Comparison of ENCODE assay signal across 8 mouse cellular contexts in the genomic region with DNA sequence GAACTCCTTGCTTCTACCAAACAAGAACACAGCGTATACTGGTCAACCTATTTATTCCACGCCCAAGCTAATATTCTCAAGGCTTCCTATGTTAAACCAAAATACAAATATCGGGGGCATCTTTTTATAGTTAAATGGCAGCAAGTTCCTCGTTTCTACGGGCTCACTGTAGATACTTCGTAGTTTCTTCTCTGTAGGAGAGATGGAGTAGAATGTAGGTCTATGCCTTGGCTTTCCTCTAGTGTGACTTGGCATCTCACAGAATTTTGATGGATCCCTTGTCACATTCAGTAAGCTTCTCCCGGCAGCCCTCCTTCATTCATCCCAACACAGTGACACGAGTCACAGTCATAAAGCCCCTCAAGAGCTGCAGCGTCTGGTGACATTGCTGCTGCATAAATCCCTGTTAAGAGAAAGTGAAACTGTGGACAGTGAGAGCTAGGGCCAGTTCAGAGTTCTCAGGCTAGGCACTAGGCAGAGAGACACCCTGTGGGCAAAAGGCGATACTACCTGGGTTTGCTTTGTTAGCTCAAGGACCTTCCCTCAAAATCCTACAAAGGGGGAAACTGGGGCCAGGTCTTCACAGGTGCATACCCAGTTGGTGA.
DNase-seq lines count a peak whose midpoint lies in the region; ATAC-seq lines count a peak whose summit lies in the region.

No protein-coding gene starts in this region.

- no peak overlapping the region for H3K4me3 ChIP-seq in midbrain, embryonic 11.5 days (ENCODE audit: low read depth, low read length)
- H3K4me3 ChIP-seq in midbrain, embryonic 10.5 days, result no peak overlapping the region
- peak overlapping the region; percentile 44 for H3K4me3 ChIP-seq in brown adipose tissue, adult 24 weeks (ENCODE audit: insufficient read depth, low read depth, low read length)
- no peak overlapping the region for H3K4me3 ChIP-seq in intestine, embryonic 16.5 days (ENCODE audit: low read length)

- no peaks in the 10 kb centered on the region for H3K36me3 ChIP-seq in midbrain, embryonic 11.5 days (ENCODE audit: control insufficient read depth, insufficient read depth, low read length)
- no peaks in the 10 kb centered on the region for H3K36me3 ChIP-seq in midbrain, embryonic 10.5 days
- H3K36me3 ChIP-seq in intestine, embryonic 16.5 days (ENCODE audit: control insufficient read depth, insufficient read depth, low read length), result no peaks in the 10 kb centered on the region

- H3K27me3 ChIP-seq in midbrain, embryonic 11.5 days (ENCODE audit: control insufficient read depth, insufficient read depth, low read length), result no peaks in the 10 kb centered on the region
- H3K27me3 ChIP-seq in midbrain, embryonic 10.5 days (ENCODE audit: low read depth, poor library complexity, severe bottlenecking), result no peaks in the 10 kb centered on the region
- no peaks in the 10 kb centered on the region for H3K27me3 ChIP-seq in intestine, embryonic 16.5 days (replicated peaks; ENCODE audit: control insufficient read depth, insufficient read depth, low read length)

- 0 out of 2 replicates have a peak, but pooled peaks have one; percentile 30 for ATAC-seq in midbrain, embryonic 11.5 days (ENCODE audit: low FRiP score)
- ATAC-seq in intestine, embryonic 16.5 days, result no peak

- no peak overlapping the region for H3K27ac ChIP-seq in midbrain, embryonic 11.5 days (ENCODE audit: low read depth, low read length)
- H3K27ac ChIP-seq in midbrain, embryonic 10.5 days (replicated peaks), result no peak overlapping the region
- no peak overlapping the region for H3K27ac ChIP-seq in brown adipose tissue, adult 24 weeks (replicated peaks; ENCODE audit: low read depth, low read length)
- no peak overlapping the region for H3K27ac ChIP-seq in intestine, embryonic 16.5 days (ENCODE audit: low read length)

- DNase-seq in embryo, embryonic 10 days (ENCODE audit: low spot score), result peak; percentile 56
- no peak for DNase-seq in embryo, embryonic 9.5 days (ENCODE audit: extremely low spot score)
- no peak for DNase-seq in midbrain, embryonic 11.5 days (ENCODE audit: low spot score, missing footprints)
- no peak for DNase-seq in midbrain, embryonic 10.5 days (ENCODE audit: low spot score)
- DNase-seq in kidney, postnatal 4 days, result peak; percentile 51 to 65
- DNase-seq in retina, embryonic 14.5 days (ENCODE audit: low spot score), result peak; percentile 56

- no peaks in the 10 kb centered on the region for H3K9me3 ChIP-seq in midbrain, embryonic 11.5 days (ENCODE audit: control insufficient read depth, low read length)
- no peaks in the 10 kb centered on the region for H3K9me3 ChIP-seq in midbrain, embryonic 10.5 days (replicated peaks)
- no peaks in the 10 kb centered on the region for H3K9me3 ChIP-seq in intestine, embryonic 16.5 days (ENCODE audit: control insufficient read depth, low read length)

- H3K9ac ChIP-seq in midbrain, embryonic 11.5 days (ENCODE audit: low read length), result no peak overlapping the region
- no peak overlapping the region for H3K9ac ChIP-seq in intestine, embryonic 16.5 days (ENCODE audit: low read depth, low read length)

- WGBS in midbrain, embryonic 11.5 days, result 79% methylated on average over 10 of the region's 10 CpGs
- WGBS in midbrain, embryonic 10.5 days, result 81% methylated on average over 10 of the region's 10 CpGs
- WGBS in intestine, embryonic 16.5 days, result 70% methylated on average over 10 of the region's 10 CpGs

- H3K4me1 ChIP-seq in midbrain, embryonic 11.5 days (ENCODE audit: control insufficient read depth, insufficient read depth, low read length), result no peaks in the 10 kb centered on the region
- peaks cover 5% of the 10 kb centered on the region; the same call in 1 of the 2 replicates for H3K4me1 ChIP-seq in midbrain, embryonic 10.5 days
- no peaks in the 10 kb centered on the region for H3K4me1 ChIP-seq in brown adipose tissue, adult 24 weeks (ENCODE audit: control insufficient read depth, insufficient read depth, insufficient read length, low read length)
- peaks cover 4% of the 10 kb centered on the region; the same call in 1 of the 2 replicates for H3K4me1 ChIP-seq in intestine, embryonic 16.5 days (ENCODE audit: control insufficient read depth, insufficient read depth, low read length)

- no peak overlapping the region for H3K4me2 ChIP-seq in midbrain, embryonic 11.5 days
- no peak overlapping the region for H3K4me2 ChIP-seq in intestine, embryonic 16.5 days (ENCODE audit: low read depth, low read length)

Comparison
In these comparisons a context has a peak if more than half of its experiments do, and no peak if none do; other contexts are left out.
1. DNase-seq: peak in embryo, embryonic 10 days (single experiment), kidney, postnatal 4 days (2 of 2) and retina, embryonic 14.5 days (single experiment); none in embryo, embryonic 9.5 days (single experiment), midbrain, embryonic 11.5 days (single experiment) and midbrain, embryonic 10.5 days (single experiment).